Mouse (Mus musculus) thymus, postnatal 14 days (tissue): ENCODE data around the gene E2f2.

Source experiments
- DNase-seq: peaks from one replicate; pipeline ENCODE4 v3.0.0; 2021

The E2f2 gene

GRCm38 (mm10) chr4:136177244-136177611, 5.0 kb downstream of the E2f2 start:
- DNase-seq: peak; percentile 82

DNA sequence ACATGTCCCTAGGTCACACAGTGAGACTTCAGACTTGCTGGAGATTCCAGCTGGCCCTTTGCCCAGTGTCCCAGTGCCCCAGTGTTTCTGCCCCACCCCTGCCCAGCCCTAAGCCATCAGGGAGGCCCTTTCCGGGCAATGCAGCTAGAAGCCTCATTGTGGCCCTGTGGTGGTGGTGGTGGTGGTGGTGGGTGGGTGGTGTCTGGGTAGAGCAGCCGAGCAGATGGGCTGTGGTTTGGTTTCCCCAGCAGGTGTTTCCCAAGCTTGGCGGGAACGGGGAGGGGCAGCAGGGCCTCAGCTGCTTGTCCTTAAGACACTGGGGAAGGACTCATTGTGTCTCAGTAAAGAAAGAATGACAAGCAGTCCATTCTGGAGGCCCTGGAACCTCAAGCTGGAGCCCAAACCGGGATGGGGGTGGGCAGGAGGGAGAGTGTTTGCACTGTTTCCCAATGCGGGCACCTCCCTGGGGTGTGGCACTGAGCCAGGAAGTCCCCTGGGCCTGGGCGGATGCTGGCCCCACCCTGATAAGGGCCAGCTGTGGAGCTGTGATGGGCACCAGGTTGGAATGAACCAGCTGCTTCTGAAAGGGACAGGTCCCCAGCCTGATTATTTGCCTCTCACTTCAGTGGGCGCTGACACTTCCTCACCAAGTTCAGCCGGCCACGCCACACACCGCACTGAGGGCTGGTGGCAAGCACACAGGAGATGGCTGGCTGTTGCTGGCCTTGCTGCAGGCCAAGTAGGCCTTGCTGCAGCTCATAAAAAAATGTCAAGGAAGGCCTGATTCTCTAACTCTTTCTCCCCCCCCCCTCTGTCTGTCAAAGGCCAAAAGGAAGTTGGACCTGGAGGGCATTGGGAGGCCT, 5.6 kb downstream of the E2f2 start:
- peak; percentile 91 for DNase-seq

- DNase-seq: peak; percentile 67
These were observed 6.3 kb downstream of the E2f2 start for GRCm38 (mm10) chr4:136178475-136178921.

GRCm38 (mm10) chr4:136179456-136179855, 7.3 kb downstream of the E2f2 start:
- DNase-seq: peak; percentile 34

GRCm38 (mm10) chr4:136179998-136180397, 7.8 kb downstream of the E2f2 start:
- peak; percentile 97 for DNase-seq

GRCm38 (mm10) chr4:136180408-136181330, 8.5 kb downstream of the E2f2 start:
- DNase-seq: peak; percentile 91

DNA sequence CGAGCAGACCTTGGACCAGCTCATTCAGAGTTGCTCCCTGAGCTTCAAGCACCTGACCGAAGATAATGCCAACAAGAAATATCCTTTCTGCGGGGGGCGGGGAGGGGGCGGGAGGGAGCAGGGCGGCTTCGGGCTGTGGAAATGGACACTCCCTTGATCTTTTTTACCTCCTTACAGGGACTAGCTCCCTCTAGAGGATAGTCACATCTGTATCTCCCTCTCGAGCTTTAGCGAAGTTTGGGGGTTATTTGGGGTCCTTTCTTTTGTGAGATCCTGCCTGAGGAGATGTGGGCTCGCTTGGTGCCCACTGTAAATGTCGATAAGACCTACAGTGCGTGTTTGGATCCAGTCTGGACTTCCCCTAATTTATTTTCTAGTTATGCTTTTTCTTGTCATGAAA, 9.2 kb downstream of the E2f2 start:
- DNase-seq: no peak

- no peak for DNase-seq
These were observed 13.2 kb downstream of the E2f2 start for GRCm38 (mm10) chr4:136185375-136185774.

DNA sequence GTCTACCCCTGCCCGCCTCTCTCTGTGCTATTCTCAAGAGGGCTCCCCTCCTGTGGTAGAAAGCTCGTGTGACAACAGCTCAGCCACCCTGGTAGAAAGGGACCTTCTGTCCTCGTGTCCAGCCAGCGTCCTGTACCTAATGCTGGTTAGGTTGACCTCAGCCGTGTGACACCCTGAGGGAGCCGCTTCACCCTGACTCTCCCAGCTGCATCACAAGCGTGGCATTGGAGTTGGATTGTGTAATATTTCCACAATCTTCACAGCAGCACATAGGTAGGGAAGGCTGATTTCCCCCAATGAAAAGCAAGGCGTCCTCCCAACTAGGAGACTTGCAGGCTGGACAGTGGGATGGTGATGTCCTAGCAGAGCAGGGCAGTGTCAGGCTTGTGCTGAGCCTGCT, 14.1 kb downstream of the E2f2 start:
- DNase-seq: no peak

DNA sequence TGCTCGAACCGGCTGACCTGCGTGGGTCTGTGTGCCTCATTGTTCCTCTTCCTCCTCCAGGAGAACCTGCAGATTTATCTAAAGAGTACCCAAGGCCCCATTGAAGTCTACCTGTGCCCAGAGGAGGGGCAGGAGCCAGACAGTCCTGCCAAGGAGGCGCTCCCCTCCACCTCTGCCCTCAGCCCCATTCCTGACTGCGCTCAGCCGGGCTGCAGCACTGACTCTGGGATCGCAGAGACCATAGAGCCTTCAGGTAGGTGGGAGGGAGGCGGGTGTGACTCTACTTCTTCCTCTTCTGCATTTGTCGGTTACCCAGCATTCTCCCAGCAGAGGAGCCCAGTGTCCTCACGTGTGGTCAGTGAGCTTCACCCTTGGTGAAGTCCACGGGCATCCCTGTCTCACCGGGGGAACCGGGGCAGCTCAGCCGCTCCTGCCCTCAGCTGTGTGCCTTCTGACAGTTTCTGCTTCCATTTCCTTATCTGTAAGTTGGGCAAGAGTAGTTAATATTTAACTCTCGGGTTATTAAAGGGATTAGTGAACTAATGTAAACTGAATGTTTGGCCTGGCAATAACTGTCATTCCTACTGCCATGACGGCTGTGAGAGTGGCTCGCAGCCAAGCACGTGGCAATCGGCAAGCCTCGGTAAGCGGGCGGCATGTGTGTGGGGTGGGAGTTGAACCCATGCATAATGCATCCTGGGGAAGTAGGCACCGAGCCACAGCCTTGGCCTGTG, 14.7 kb downstream of the E2f2 start:
- no peak for DNase-seq

GRCm38 (mm10) chr4:136188973-136189737, 17.0 kb downstream of the E2f2 start:
- DNase-seq: no peak

GRCm38 (mm10) chr4:136189912-136190311, 17.7 kb downstream of the E2f2 start:
- peak; percentile 72 for DNase-seq

- DNase-seq: no peak
These were observed 21.4 kb downstream of the E2f2 start for GRCm38 (mm10) chr4:136193571-136193970.

- no peak for DNase-seq
These were observed 22.8 kb downstream of the E2f2 start for GRCm38 (mm10) chr4:136195029-136195428.

DNA sequence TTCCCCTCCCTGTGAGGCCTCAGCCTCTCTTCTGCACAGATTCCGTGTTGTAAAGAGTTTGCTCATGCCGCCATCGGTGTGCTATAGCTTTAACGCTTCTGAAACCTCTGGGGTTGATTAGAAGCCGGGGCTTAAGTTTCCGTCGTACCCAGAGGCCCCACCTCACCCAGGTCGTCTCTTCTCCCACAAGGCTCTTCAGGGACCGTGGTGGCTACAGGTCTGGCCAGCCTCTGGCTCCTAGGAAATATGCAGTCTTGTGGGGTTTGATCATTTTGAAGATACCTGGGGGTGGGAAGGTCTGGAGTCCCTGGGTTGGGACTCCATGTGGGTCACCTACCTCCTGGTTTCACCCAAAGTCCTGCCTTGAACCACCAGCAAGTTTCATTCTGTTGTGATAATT, 23.4 kb downstream of the E2f2 start:
- no peak for DNase-seq

GRCm38 (mm10) chr4:136196201-136196600, 24.0 kb downstream of the E2f2 start:
- no peak for DNase-seq

GRCm38 (mm10) chr4:136198846-136199245, 26.7 kb downstream of the E2f2 start:
- no peak for DNase-seq

DNA sequence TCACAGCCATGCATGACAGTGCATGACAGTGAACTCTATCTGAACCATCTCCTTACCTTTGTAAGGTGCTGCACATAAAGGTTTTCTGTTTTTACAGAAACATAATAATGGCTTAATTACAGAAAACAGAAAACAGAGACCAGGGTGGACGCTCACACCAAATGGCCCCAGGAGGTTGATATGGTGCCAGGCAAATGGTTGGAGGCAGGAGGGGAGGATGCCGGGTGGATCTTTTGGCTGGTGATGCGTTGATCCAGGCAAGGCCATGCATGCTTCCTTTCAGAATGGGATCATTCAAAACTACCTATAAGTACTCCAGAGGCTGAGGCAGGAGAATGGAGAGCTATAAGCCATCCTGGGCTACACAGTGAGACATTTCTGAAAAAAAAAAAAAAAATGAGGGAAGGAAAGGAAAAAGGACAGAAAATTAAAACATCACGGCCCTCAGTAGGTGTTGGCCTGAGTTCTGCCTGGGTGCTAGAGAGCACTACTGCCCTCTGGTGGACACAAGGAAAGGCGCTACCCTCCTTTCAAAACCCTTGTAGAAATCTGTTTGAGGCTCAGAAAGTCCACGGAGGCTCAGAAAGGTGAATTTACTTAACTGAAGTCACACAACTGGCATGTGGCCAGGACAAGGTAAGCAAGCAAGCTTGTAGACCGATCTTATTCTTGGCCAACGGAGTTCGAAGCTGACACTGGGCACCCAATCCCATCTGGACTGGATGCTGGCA, 27.5 kb downstream of the E2f2 start:
- peak; percentile 63 for DNase-seq

DNA sequence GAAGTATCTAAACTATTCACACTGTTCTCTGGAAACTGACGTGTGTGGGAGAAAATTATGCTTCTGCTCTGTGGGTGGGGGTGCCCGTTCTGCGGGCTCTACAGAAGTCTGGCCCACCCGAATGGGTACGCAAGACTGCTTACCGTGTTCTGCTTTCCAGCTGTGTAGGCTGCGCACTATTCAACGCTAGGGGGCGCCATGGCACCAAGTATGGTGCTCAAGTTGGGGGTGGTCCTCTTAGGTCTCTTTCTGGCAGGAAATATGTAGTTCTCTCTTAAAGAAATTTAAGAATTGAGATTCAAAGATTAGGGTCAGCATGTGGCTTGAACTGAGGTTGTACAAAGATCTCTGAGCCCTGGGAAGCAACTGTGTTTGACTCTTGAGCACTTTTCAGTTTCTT, 30.3 kb downstream of the E2f2 start:
- DNase-seq: peak; percentile 86

DNA sequence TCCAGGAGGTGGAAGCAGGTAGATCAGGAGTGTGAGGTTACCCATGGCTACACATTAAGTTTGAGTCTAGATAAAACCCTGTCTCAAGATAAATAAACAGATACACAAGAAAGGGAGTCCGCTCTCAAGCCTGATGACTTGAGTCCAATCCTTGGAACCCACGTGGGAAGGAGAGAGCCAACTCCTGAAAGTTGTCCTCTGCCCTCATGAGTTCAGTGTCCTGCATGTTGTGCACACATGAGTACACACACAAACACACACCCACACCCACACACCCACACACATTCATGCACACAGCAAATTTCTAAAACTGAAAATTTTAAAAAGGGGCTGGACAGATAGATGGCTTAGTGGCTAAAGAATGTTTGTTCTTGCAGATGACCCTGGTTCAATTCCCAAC, 32.6 kb downstream of the E2f2 start:
- DNase-seq: no peak
